Comparison of ENCODE assay signal across 17 mouse cellular contexts in genomic region chr6:146664116-146664515, GRCm38 (mm10). TPM values are rescaled to one million over a fixed set of nuclear protein-coding genes. Genes with fewer than 3 reads are reported as not detected.
DNase-seq lines count a peak whose midpoint lies in the region; ATAC-seq lines count a peak whose summit lies in the region.
"Had no signal": no experiment of that assay in that cellular context is flagged by ENCODE, and none has a peak within 500 bp of the region (broad histone marks: within the 10 kb centered on the region; RNA-seq: fewer than 3 reads in every experiment).

No protein-coding gene starts in this region.

- H3K4me2 ChIP-seq in hindbrain, embryonic 16.5 days (ENCODE audit: low read length), result no peak overlapping the region
- H3K4me2 ChIP-seq in forebrain, embryonic 11.5 days (ENCODE audit: low read depth, low read length, severe bottlenecking), result no peak overlapping the region
- H3K4me2 ChIP-seq: embryonic facial prominence, embryonic 13.5 days; forebrain, embryonic 13.5 days; limb, embryonic 12.5 days had no signal

- 55% methylated on average over 5 of the region's 5 CpGs for WGBS in hindbrain, embryonic 16.5 days
- WGBS in forebrain, embryonic 11.5 days, result 65% methylated on average over 5 of the region's 5 CpGs

- no peaks in the 10 kb centered on the region for H3K9me3 ChIP-seq in hindbrain, embryonic 16.5 days (ENCODE audit: control insufficient read depth, low read length)
- H3K9me3 ChIP-seq in forebrain, embryonic 11.5 days (ENCODE audit: control insufficient read depth, low read length), result no peaks in the 10 kb centered on the region
- H3K9me3 ChIP-seq: embryonic facial prominence, embryonic 13.5 days; forebrain, embryonic 13.5 days; limb, embryonic 12.5 days; megakaryocyte, embryonic 14.5 days had no signal

- H3K27me3 ChIP-seq in hindbrain, embryonic 16.5 days (replicated peaks; ENCODE audit: control insufficient read depth, insufficient read depth, low read length), result no peaks in the 10 kb centered on the region
- H3K27me3 ChIP-seq in forebrain, embryonic 11.5 days (ENCODE audit: control insufficient read depth, insufficient read depth, low read length), result no peaks in the 10 kb centered on the region
- H3K27me3 ChIP-seq: embryonic facial prominence, embryonic 13.5 days; forebrain, embryonic 13.5 days; limb, embryonic 12.5 days; megakaryocyte, embryonic 14.5 days had no signal

- no peak overlapping the region for H3K9ac ChIP-seq in hindbrain, embryonic 16.5 days (ENCODE audit: low read depth, low read length)
- H3K9ac ChIP-seq in forebrain, embryonic 11.5 days (ENCODE audit: low read length), result no peak overlapping the region
- H3K9ac ChIP-seq: embryonic facial prominence, embryonic 13.5 days; forebrain, embryonic 13.5 days; limb, embryonic 12.5 days had no signal

- no peaks in the 10 kb centered on the region for H3K4me1 ChIP-seq in hindbrain, embryonic 16.5 days (ENCODE audit: control insufficient read depth, insufficient read depth, low read depth, low read length)
- no peaks in the 10 kb centered on the region for H3K4me1 ChIP-seq in forebrain, embryonic 11.5 days (replicated peaks; ENCODE audit: control insufficient read depth, insufficient read depth, low read length)
- H3K4me1 ChIP-seq: embryonic facial prominence, embryonic 13.5 days; forebrain, embryonic 13.5 days; limb, embryonic 12.5 days had no signal

- peak; percentile 91 for DNase-seq in heart, adult 11 months
- no peak for DNase-seq in heart, adult 9 months (ENCODE audit: low spot score in 2 of 2)
- peak; percentile 48 for DNase-seq in 3T3-L1 (ENCODE audit: low read depth, low spot score)
- DNase-seq in adrenal gland, postnatal 25 days, result peak; percentile 67
- peak; percentile 66 to 77 for DNase-seq in kidney, adult 8-10 months
- DNase-seq in forebrain, embryonic 11.5 days (ENCODE audit: low spot score), result no peak
- DNase-seq: cerebellum, adult 9-10 months; gastrocnemius, postnatal 10 days; lung, adult 2 months; spleen, adult 18-20 months had no signal

- H3K36me3 ChIP-seq in hindbrain, embryonic 16.5 days (ENCODE audit: control insufficient read depth, insufficient read depth, low read length), result no peaks in the 10 kb centered on the region
- no peaks in the 10 kb centered on the region for H3K36me3 ChIP-seq in forebrain, embryonic 11.5 days (ENCODE audit: control insufficient read depth, insufficient read depth, low read length)
- H3K36me3 ChIP-seq: embryonic facial prominence, embryonic 13.5 days; limb, embryonic 12.5 days had no signal

- ATAC-seq in hindbrain, embryonic 16.5 days, result no peak
- no peak for ATAC-seq in forebrain, embryonic 11.5 days (replicated peaks; ENCODE audit: low FRiP score)
- ATAC-seq in cerebellum, adult (ENCODE audit: insufficient number of reproducible peaks, low FRiP score, low TSS enrichment), result no peak
- ATAC-seq: forebrain, embryonic 13.5 days; hindbrain, postnatal 0 days had no signal

- H3K4me3 ChIP-seq in hindbrain, embryonic 16.5 days (ENCODE audit: low read length), result no peak overlapping the region
- H3K4me3 ChIP-seq in forebrain, embryonic 11.5 days (ENCODE audit: low read depth, low read length), result no peak overlapping the region
- H3K4me3 ChIP-seq: embryonic facial prominence, embryonic 13.5 days; forebrain, embryonic 13.5 days; limb, embryonic 12.5 days; megakaryocyte, embryonic 14.5 days had no signal

- no peak overlapping the region for H3K27ac ChIP-seq in hindbrain, embryonic 16.5 days (ENCODE audit: low read depth, low read length)
- H3K27ac ChIP-seq in forebrain, embryonic 11.5 days (ENCODE audit: low read depth, low read length), result no peak overlapping the region
- H3K27ac ChIP-seq: embryonic facial prominence, embryonic 13.5 days; forebrain, embryonic 13.5 days; hindbrain, postnatal 0 days; limb, embryonic 12.5 days had no signal

RNA-seq across cellular contexts. Expression of gene Tm7sf3, which starts 21.5 kb away (rescaled TPM):
- total RNA-seq in adrenal gland, postnatal 25 days (2021), result 38.1 and 53.9 TPM in 2 replicates
- polyA plus RNA-seq in hindbrain, embryonic 16.5 days (2015; fragmentation: Nextera tagmentation; extraction: Ambion mirVana), result 33.4 and 35.5 TPM in 2 replicates
- polyA plus RNA-seq in forebrain, embryonic 11.5 days (2014; fragmentation: Nextera tagmentation; extraction: Ambion mirVana), result 25.4 and 26.5 TPM in 2 replicates

RNA-seq across cellular contexts. Expression of gene Med21, which starts 21.8 kb away (rescaled TPM):
- 70.3 and 72.0 TPM in 2 replicates for total RNA-seq in adrenal gland, postnatal 25 days (2021)
- 111 and 117 TPM in 2 replicates for polyA plus RNA-seq in hindbrain, embryonic 16.5 days (2015; fragmentation: Nextera tagmentation; extraction: Ambion mirVana)
- polyA plus RNA-seq in forebrain, embryonic 11.5 days (2014; fragmentation: Nextera tagmentation; extraction: Ambion mirVana), result 120 and 132 TPM in 2 replicates

Comparison
In these comparisons a context has a peak if more than half of its experiments do, and no peak if none do; other contexts are left out.
1. DNase-seq: peak in heart, adult 11 months (single experiment), 3T3-L1 (single experiment), adrenal gland, postnatal 25 days (single experiment) and kidney, adult 8-10 months (2 of 2); none in heart, adult 9 months (0 of 2) and forebrain, embryonic 11.5 days (single experiment).